In the genomic region with DNA sequence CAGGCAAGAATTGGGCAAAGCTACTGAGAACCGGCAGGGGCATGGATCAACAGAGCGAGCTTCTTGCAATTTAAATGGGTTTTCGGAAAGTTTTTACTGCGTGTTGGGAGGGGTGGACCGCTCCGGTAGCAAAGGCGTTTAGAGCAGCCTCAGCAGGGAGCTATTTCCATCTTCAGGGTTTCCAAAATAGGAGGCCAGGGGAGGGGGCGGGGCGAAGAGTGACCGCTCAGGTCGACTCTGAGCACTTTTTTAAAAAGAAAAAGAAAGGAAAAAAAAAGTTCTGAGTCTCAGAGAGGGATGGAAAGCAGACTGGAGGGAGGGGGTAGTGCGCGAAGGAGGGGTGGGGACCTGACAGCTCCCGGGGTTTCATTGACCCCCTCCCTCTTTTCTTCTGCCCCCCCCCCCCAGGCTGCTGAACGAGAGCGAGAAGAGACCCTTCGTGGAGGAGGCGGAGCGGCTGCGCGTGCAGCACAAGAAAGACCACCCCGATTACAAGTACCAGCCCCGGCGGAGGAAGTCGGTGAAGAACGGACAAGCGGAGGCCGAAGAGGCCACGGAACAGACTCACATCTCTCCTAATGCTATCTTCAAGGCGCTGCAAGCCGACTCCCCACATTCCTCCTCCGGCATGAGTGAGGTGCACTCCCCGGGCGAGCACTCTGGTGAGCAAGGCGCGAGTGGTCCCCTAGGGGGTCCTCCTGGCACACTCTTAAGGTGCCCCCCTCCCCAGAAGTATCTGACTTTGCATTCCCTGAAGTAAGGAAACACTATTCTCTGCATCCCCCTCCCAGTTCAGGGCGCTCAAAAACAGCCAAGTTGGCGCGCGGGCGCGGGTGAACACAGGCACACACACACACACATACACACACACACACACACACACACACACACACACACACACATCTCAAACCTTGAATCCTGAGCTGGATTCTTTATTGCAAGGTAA, we compare ENCODE assay signal across 7 mouse cellular contexts. TPM values are rescaled to one million over a fixed set of nuclear protein-coding genes. Genes with fewer than 3 reads are reported as not detected.
DNase-seq lines count a peak whose midpoint lies in the region; ATAC-seq lines count a peak whose summit lies in the region.

No protein-coding gene starts in this region.

- DNase-seq in left cerebral cortex, postnatal 36 days (ENCODE audit: low spot score in 2 of 2) = peak; percentile 31
- DNase-seq in left cerebral cortex, postnatal 14 days (ENCODE audit: low spot score in 2 of 2) = no peak
- peak; percentile 63 for DNase-seq in embryo, embryonic 10 days (ENCODE audit: low spot score)
- DNase-seq in mesoderm, embryonic 11.5 days (ENCODE audit: low read depth, low spot score) = peak; percentile 62

- H3K4me2 ChIP-seq in heart, embryonic 16.5 days (ENCODE audit: low read depth, low read length) = peak overlapping the region; percentile 63

- H3K27ac ChIP-seq in heart, embryonic 16.5 days (ENCODE audit: low read length) = peak overlapping the region; percentile 1; the same call in 1 of the 2 replicates

- intact Hi-C loops in left cerebral cortex, postnatal 36 days (cut with DNase I) = loop anchor here (2.0 to 10.0 kb wide), 5 partner anchors 191 to 879 kb away; no protein-coding TSS in a partner anchor
- intact Hi-C loops in left cerebral cortex, postnatal 14 days (cut with DNase I) = loop anchor here (5.0 to 10.0 kb wide), 3 partner anchors 201 to 881 kb away; no protein-coding TSS in a partner anchor

- no peaks in the 10 kb centered on the region for H3K36me3 ChIP-seq in heart, embryonic 16.5 days (ENCODE audit: control insufficient read depth, insufficient read depth)

- WGBS in heart, embryonic 16.5 days = 2% methylated on average over 42 of the region's 42 CpGs

- peaks cover 14% of the 10 kb centered on the region for H3K4me1 ChIP-seq in heart, embryonic 16.5 days (ENCODE audit: control insufficient read depth, insufficient read depth, low read length)

- no peaks in the 10 kb centered on the region for H3K9me3 ChIP-seq in heart, embryonic 16.5 days (replicated peaks; ENCODE audit: control insufficient read depth, low read length)

- peaks cover 60% of the 10 kb centered on the region for H3K27me3 ChIP-seq in heart, embryonic 16.5 days (ENCODE audit: control insufficient read depth, insufficient read depth, low read length)

- peak overlapping the region; percentile 54 for H3K4me3 ChIP-seq in heart, embryonic 16.5 days (ENCODE audit: low read length)

- ATAC-seq in heart, embryonic 16.5 days (replicated peaks; ENCODE audit: extremely low read depth, insufficient read depth, low FRiP score) = no peak
- no peak for ATAC-seq in CD4-positive, CD25-positive, alpha-beta regulatory T cell, adult 4 months
- ATAC-seq in megakaryocyte progenitor cell, adult 5-6 weeks (replicated peaks; ENCODE audit: poor library complexity) = no peak

- H3K9ac ChIP-seq in heart, embryonic 16.5 days (ENCODE audit: low read length) = peak overlapping the region; percentile 61

RNA-seq across cellular contexts. Expression of a gene that starts 1.6 kb away (rescaled TPM):
- 10 to 100 TPM; 24.0 to 24.4 TPM for total RNA-seq in left cerebral cortex, postnatal 36 days (2021)
- total RNA-seq in left cerebral cortex, postnatal 14 days (2021) = 10 to 100 TPM; 13.4 to 24.1 TPM
- 19.9 and 20.0 TPM in 2 replicates for polyA plus RNA-seq in heart, embryonic 16.5 days (2015; fragmentation: Nextera tagmentation; extraction: Ambion mirVana)
- polyA plus RNA-seq in CD4-positive, CD25-positive, alpha-beta regulatory T cell, adult 4 months (2017; shearing (Covaris generic)) = not detected
- not detected in 2 replicates for total RNA-seq in megakaryocyte progenitor cell, adult 5-6 weeks (2015)
- not detected in 2 replicates for total RNA-seq in megakaryocyte progenitor cell, adult 5-6 weeks (2017)

Comparison
In these comparisons a context has a peak if more than half of its experiments do, and no peak if none do; other contexts are left out.
1. DNase-seq: peak in left cerebral cortex, postnatal 36 days (2 of 2), embryo, embryonic 10 days (single experiment) and mesoderm, embryonic 11.5 days (single experiment); none in left cerebral cortex, postnatal 14 days (0 of 2).
2. RNA of a gene that starts 1.6 kb away (total RNA-seq): 24.0 to 24.4 TPM in left cerebral cortex, postnatal 36 days and 13.4 to 24.1 TPM in left cerebral cortex, postnatal 14 days; not detected in megakaryocyte progenitor cell, adult 5-6 weeks; every median in the first group is over 10 times any median in the second.